13 mouse cellular contexts compared by ENCODE assay signal in genomic region chr19:45656810-45657595, GRCm38 (mm10). TPM values are rescaled to one million over a fixed set of nuclear protein-coding genes. Genes with fewer than 3 reads are reported as not detected.
DNase-seq lines count a peak whose midpoint lies in the region; ATAC-seq and TF ChIP-seq lines count a peak whose summit lies in the region.
"Had no signal": no experiment of that assay in that cellular context is flagged by ENCODE, and none has a peak within 500 bp of the region (broad histone marks: within the 10 kb centered on the region; RNA-seq: fewer than 3 reads in every experiment).

No protein-coding gene starts in this region.

- TF ChIP-seq CTCF in gastrocnemius, adult 2 months (IDR thresholded peaks at IDR 0.05), result no peak

- WGBS in kidney, embryonic 15.5 days, result 43% methylated on average over 8 of the region's 8 CpGs
- 45% methylated on average over 8 of the region's 8 CpGs for WGBS in liver, embryonic 13.5 days (ENCODE audit: insufficient replicate concordance)

- no peaks in the 10 kb centered on the region for H3K36me3 ChIP-seq in kidney, embryonic 15.5 days
- no peaks in the 10 kb centered on the region for H3K36me3 ChIP-seq in liver, embryonic 13.5 days
- H3K36me3 ChIP-seq: limb, embryonic 15.5 days; stomach, embryonic 15.5 days had no signal

- H3K4me1 ChIP-seq in kidney, embryonic 15.5 days, result peaks cover 66% of the 10 kb centered on the region
- peaks cover 67% of the 10 kb centered on the region for H3K4me1 ChIP-seq in liver, embryonic 13.5 days (replicated peaks)

- intact Hi-C loops in gastrocnemius, adult 2 months (cut with DNase I), result no loop called here
- intact Hi-C loops in gastrocnemius, postnatal 14 days (cut with DNase I; ENCODE audit: low total_unique reads), result no loop called here

- no peaks in the 10 kb centered on the region for H3K27me3 ChIP-seq in kidney, embryonic 15.5 days
- no peaks in the 10 kb centered on the region for H3K27me3 ChIP-seq in liver, embryonic 13.5 days
- H3K27me3 ChIP-seq: limb, embryonic 15.5 days; stomach, embryonic 15.5 days had no signal

- H3K4me2 ChIP-seq in kidney, embryonic 15.5 days, result no peak overlapping the region
- peak overlapping the region; percentile 48 for H3K4me2 ChIP-seq in liver, embryonic 13.5 days
- H3K4me2 ChIP-seq: limb, embryonic 15.5 days; stomach, embryonic 15.5 days had no signal

- H3K9me3 ChIP-seq in kidney, embryonic 15.5 days (replicated peaks), result no peaks in the 10 kb centered on the region
- H3K9me3 ChIP-seq in liver, embryonic 13.5 days (replicated peaks), result no peaks in the 10 kb centered on the region
- H3K9me3 ChIP-seq: limb, embryonic 15.5 days; stomach, embryonic 15.5 days had no signal

- H3K27ac ChIP-seq in gastrocnemius, adult 2 months, result peak overlapping the region; percentile 28
- H3K27ac ChIP-seq in kidney, embryonic 15.5 days, result peak overlapping the region; percentile 18; the same call in 1 of the 2 replicates
- H3K27ac ChIP-seq in liver, embryonic 13.5 days, result peak overlapping the region; percentile 85
- H3K27ac ChIP-seq: limb, embryonic 15.5 days; stomach, embryonic 15.5 days had no signal

- H3K4me3 ChIP-seq in gastrocnemius, adult 2 months, result no peak overlapping the region
- no peak overlapping the region for H3K4me3 ChIP-seq in kidney, embryonic 15.5 days (replicated peaks)
- no peak overlapping the region; the same call in 1 of the 2 replicates for H3K4me3 ChIP-seq in liver, embryonic 13.5 days (replicated peaks)
- H3K4me3 ChIP-seq: limb, embryonic 15.5 days; stomach, embryonic 15.5 days had no signal

- H3K9ac ChIP-seq in kidney, embryonic 15.5 days, result no peak overlapping the region
- peak overlapping the region; percentile 30 for H3K9ac ChIP-seq in liver, embryonic 13.5 days
- H3K9ac ChIP-seq: limb, embryonic 15.5 days; stomach, embryonic 15.5 days had no signal

- ATAC-seq in kidney, embryonic 15.5 days (replicated peaks; ENCODE audit: low FRiP score), result no peak
- no peak for ATAC-seq in liver, embryonic 13.5 days (ENCODE audit: low read depth)
- no peak for ATAC-seq in inflammation-experienced regulatory T-cells, adult 6 months

- DNase-seq in gastrocnemius, adult 2 months, result no peak
- DNase-seq in gastrocnemius, postnatal 14 days, result no peak
- DNase-seq in kidney, adult 11 months, result no peak
- DNase-seq in adipocyte (ENCODE audit: low spot score), result peak; percentile 83
- peak; percentile 36 for DNase-seq in liver, embryonic 13.5 days
- no peak for DNase-seq in cerebellum, adult 9-11 months
- DNase-seq: cerebellum, postnatal 25 days; layer of hippocampus, postnatal 36 days; thymus, postnatal 25 days had no signal

RNA-seq across cellular contexts. Expression of gene Fbxw4, which starts 3.1 kb away (rescaled TPM):
- 10 to 100 TPM; 29.0 to 30.8 TPM for total RNA-seq in gastrocnemius, adult 2 months (2021)
- 10 to 100 TPM; 18.9 to 19.8 TPM for total RNA-seq in gastrocnemius, postnatal 14 days (2021)
- polyA plus RNA-seq in kidney, embryonic 15.5 days (2015; fragmentation: Nextera tagmentation; extraction: Ambion mirVana), result 6.3 and 6.7 TPM in 2 replicates
- 1.9 and 2.3 TPM in 2 replicates for polyA plus RNA-seq in liver, embryonic 13.5 days (2015; fragmentation: Nextera tagmentation; extraction: Ambion mirVana)
- 10 to 100 TPM in 2 of 3 experiments, 1 to 10 TPM in 1; 6.0 to 14.9 (median 14.4) TPM for polyA plus RNA-seq in inflammation-experienced regulatory T-cells, adult 6 months (2017; shearing (Covaris generic))

Comparison
In these comparisons a context has a peak if more than half of its experiments do, and no peak if none do; other contexts are left out.
1. DNase-seq: peak in adipocyte (single experiment) and liver, embryonic 13.5 days (single experiment); none in gastrocnemius, adult 2 months (single experiment), gastrocnemius, postnatal 14 days (single experiment), kidney, adult 11 months (single experiment) and cerebellum, adult 9-11 months (single experiment).
2. H3K27ac ChIP-seq: peak in every context shown above with its lines; median percentile 85 in liver, embryonic 13.5 days; 28 in gastrocnemius, adult 2 months; 18 in kidney, embryonic 15.5 days.